Mouse (Mus musculus): ENCODE measurements around the gene Rnf20. TPM values are rescaled to one million over a fixed set of nuclear protein-coding genes. Genes with fewer than 3 reads are reported as not detected.
"Not testable (repeated sequence)": the region's sequence is repeated elsewhere in the genome, so short reads cannot be mapped to it uniquely, and the experiment has no call there.

Rnf20 gene
- polyA plus RNA-seq, 1 experiment from 2014 or later: 57.2 TPM

DNA sequence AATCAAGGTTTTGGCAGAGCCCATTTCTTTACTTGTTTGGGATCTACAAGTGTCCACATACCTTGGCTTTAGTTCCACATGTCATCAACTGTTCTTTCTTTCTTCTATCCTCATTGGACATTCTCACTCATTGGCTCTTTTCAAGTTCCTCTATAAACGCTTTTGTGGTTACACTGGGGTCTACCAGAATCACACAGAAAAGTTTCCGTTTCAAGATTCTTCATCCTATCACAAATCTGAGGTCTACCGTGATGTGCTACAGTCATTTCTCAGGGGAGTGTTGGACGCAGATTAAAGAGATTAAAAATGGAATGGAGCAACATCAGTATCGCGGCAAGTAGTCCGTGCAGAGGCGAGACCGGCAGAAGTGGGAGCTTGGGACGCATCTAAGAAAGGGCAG lies 14.9 kb upstream of the Rnf20 start:
- WGBS: 95% methylated on average over 10 of the region's 10 CpGs
- no peak overlapping the region for H3K9ac ChIP-seq (replicated peaks)
- no peak overlapping the region for H3K27ac ChIP-seq (replicated peaks)
- H3K4me1 ChIP-seq: no peaks in the 10 kb centered on the region
- no peaks in the 10 kb centered on the region for H3K27me3 ChIP-seq
- no peaks in the 10 kb centered on the region for H3K9me3 ChIP-seq
- ATAC-seq (replicated peaks): no peak
- H3K4me2 ChIP-seq (replicated peaks): no peak overlapping the region
- no peak overlapping the region for H3K4me3 ChIP-seq
- no peaks in the 10 kb centered on the region for H3K36me3 ChIP-seq

DNA sequence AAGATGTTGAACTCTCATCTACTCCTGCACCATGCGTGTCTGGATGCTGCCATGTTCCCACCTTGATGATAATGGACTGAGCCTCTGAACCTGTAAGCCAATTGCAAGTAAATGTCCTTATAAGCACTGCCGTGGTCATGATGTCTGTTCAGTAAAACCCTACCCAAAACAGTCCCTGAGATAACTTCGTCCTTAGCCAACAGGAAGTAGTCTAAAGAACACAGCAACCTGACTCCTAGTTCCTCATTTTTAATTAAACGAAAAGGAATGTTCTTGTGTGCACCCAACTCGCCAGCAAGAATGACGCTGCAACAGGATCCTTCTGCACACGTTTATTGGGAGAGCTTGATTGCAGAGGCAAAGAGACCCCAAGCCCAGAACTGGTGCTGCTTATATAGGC lies 11.9 kb upstream of the Rnf20 start:
- WGBS: 96% methylated on average over 7 of the region's 7 CpGs
- H3K27ac ChIP-seq (replicated peaks); H3K9ac ChIP-seq (replicated peaks); H3K4me2 ChIP-seq (replicated peaks); H3K9me3 ChIP-seq; ATAC-seq (replicated peaks); H3K4me3 ChIP-seq; H3K27me3 ChIP-seq; H3K36me3 ChIP-seq; H3K4me1 ChIP-seq: not testable (repeated sequence)

DNA sequence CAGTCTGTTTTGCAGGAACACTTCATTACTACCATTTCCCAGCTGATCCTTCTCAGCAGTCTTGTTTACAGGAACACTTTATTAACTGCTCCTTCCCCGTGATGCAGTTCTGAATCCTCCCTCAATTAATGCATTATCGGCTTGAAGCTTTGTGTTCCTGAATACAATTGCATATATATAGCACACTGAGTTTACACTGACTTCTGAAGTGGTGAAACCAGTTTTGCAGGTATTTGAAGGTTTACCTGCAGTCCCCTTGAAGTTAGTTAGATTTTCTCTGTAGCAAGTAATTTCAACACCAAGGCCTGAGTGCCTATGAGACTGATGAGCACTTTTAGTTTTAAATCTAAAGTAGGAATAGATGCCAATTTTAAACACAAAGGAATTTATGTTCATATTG lies 9.5 kb upstream of the Rnf20 start:
- WGBS: 82% methylated on average over 2 of the region's 2 CpGs
- H3K4me3 ChIP-seq: no peak overlapping the region
- no peak overlapping the region for H3K27ac ChIP-seq (replicated peaks)
- H3K36me3 ChIP-seq: no peaks in the 10 kb centered on the region
- no peaks in the 10 kb centered on the region for H3K27me3 ChIP-seq
- H3K9me3 ChIP-seq: no peaks in the 10 kb centered on the region
- no peak for ATAC-seq (replicated peaks)
- H3K4me2 ChIP-seq (replicated peaks): no peak overlapping the region
- no peak overlapping the region for H3K9ac ChIP-seq (replicated peaks)
- no peaks in the 10 kb centered on the region for H3K4me1 ChIP-seq

DNA sequence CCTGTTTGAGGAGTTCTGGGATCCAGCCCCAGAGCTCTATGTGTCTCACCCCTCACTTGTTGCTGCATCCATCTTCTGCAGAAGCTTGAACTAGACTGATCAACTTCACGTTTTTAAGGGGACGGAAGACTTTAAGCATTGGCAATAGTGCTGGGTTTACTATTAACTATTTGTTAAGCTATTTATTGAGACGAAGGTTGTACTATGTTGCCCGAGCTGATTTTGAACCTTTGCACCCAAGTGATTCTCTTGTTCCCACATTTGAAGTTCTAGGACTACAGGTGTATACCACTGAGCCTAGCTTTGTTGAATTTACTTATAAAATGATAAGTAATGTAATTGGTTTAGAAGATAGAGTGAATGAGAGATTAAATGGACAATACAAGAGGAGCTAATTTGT lies 7.9 kb upstream of the Rnf20 start:
- no peaks in the 10 kb centered on the region for H3K36me3 ChIP-seq

DNA sequence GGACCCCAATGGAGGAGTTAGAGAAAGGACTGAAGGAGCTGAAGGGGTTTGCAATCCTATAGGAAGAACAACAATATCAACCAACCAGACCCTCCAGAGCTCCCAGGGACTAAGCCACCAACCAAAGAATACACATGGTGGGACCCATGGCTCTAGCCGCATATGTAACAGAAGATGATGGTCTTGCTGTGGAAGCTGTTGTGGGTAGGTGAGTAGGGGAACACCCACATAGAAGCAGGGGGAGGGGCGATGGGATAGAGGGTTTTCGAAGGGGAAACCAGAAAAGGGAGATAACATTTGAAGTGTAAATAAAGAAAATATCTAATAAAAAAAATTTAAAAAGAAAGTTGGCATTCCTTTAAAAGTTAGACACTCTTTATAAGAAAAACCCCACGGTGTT lies 6.8 kb upstream of the Rnf20 start:
- H3K36me3 ChIP-seq; ATAC-seq (replicated peaks); H3K27ac ChIP-seq (replicated peaks); H3K9ac ChIP-seq (replicated peaks); H3K9me3 ChIP-seq; H3K4me3 ChIP-seq; H3K4me1 ChIP-seq; H3K4me2 ChIP-seq (replicated peaks); H3K27me3 ChIP-seq: not testable (repeated sequence)
- 94% methylated on average over 4 of the region's 4 CpGs for WGBS

More for the DNA sequence above, 7.9 kb upstream of the Rnf20 start:
- ATAC-seq (replicated peaks): no peak
- Histone ChIP-seq H3K27ac (replicated peaks) (no peak overlapping the region), H3K27me3 (no peaks in the 10 kb centered on the region), H3K4me2 (replicated peaks) (no peak overlapping the region), H3K9me3 (no peaks in the 10 kb centered on the region), H3K4me3 (no peak overlapping the region), H3K9ac (replicated peaks) (no peak overlapping the region), H3K4me1 (no peaks in the 10 kb centered on the region)
- WGBS: 87% methylated on average over 4 of the region's 4 CpGs

DNA sequence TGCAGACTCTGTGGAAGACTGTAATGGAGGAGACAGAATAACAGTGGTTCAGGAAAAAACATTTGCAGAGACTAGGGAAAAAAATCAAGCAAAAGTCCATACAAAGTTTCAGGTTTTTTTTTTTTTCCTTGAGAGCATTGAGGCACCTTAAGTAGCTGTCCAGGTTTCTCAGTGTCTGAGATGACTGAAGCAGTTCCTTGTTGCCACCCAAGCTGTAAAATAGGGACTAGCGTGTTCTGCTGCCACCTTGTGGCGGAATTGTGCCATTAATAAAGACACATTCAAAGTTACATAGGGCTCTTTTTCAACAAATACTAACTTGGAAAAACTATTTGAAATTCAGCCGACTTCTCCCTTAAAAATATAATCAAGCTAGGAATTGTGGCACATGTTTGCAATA lies 4.8 kb upstream of the Rnf20 start:
- H3K9ac ChIP-seq (replicated peaks): no peak overlapping the region
- no peaks in the 10 kb centered on the region for H3K9me3 ChIP-seq
- H3K27ac ChIP-seq (replicated peaks): no peak overlapping the region
- 2% methylated on average over 3 of the region's 3 CpGs for WGBS
- H3K4me1 ChIP-seq: no peaks in the 10 kb centered on the region; the same call in 1 of the 2 replicates
- no peak overlapping the region for H3K4me2 ChIP-seq (replicated peaks)
- ATAC-seq (replicated peaks): no peak
- H3K4me3 ChIP-seq: no peak overlapping the region
- no peaks in the 10 kb centered on the region for H3K27me3 ChIP-seq
- no peaks in the 10 kb centered on the region for H3K36me3 ChIP-seq

DNA sequence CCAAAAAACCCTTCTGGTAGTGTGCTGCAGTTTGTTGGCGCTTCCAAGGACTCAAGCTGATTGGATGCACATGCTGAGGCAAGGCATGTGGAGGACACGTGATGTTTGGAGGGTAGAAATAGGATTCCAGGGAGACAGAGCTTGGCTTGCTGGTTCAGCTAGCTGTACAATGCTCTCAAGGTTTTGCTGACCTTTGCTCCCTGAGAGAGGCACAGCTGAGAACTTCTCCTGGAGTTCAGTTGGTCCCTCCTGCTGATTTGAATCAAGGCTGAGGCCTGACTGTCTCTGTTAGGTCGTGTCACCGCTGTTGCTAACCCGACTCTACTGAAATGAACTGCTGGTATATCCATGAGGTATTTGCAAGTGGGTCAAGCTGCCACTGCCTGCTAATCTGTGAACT lies 2.9 kb upstream of the Rnf20 start:
- 83% methylated on average over 5 of the region's 5 CpGs for WGBS

DNA sequence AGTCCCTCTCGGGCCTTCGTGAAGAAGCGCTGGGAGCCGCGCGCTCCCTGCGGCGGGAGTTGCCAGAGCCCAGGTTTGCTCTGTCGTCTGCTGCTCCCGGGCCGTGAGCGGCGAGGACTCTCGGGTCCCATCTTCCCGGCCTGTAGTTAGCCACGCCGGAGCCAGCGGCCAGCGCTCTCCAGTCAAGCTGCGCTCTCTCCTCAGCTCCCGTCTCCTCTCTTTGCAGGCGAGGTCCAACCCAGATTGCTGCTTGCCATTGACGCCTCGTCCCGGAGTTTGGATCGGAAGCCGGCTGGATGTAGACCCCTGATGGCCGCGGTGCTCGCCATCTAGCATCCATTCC lies 304 bp downstream of the Rnf20 start:
- H3K4me1 ChIP-seq: peaks cover 19% of the 10 kb centered on the region
- under 1% methylated on average over 30 of the region's 30 CpGs for WGBS
- peak; percentile 79; the same call in 1 of the 2 replicates for ATAC-seq (replicated peaks)

More for the DNA sequence above, 2.9 kb upstream of the Rnf20 start:
- H3K27me3 ChIP-seq: no peaks in the 10 kb centered on the region
- H3K4me1 ChIP-seq: peaks cover 13% of the 10 kb centered on the region
- no peak for ATAC-seq (replicated peaks)
- H3K4me3 ChIP-seq: no peak overlapping the region
- H3K9ac ChIP-seq (replicated peaks): no peak overlapping the region
- H3K27ac ChIP-seq (replicated peaks): no peak overlapping the region
- no peaks in the 10 kb centered on the region for H3K36me3 ChIP-seq
- no peak overlapping the region for H3K4me2 ChIP-seq (replicated peaks)
- H3K9me3 ChIP-seq: no peaks in the 10 kb centered on the region

DNA sequence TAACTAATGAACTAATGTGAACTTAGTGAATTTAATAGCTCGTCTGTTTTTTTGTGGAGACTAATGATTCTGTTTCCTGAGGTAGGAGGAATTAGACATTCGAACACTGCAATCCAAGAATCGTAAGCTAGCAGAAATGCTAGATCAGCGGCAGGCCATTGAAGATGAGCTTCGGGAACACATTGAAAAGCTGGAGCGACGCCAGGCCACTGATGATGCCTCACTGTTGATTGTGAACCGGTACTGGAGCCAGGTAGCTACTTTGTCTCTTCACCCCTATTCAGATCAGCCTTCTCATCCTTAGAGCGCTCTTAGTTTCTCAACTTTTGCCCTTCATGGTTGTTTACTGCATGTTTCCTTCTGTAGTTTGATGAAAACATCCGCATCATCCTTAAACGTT lies 6.0 kb downstream of the Rnf20 start:
- H3K27ac ChIP-seq (replicated peaks): no peak overlapping the region
- no peak for ATAC-seq (replicated peaks)
- peaks cover 70% of the 10 kb centered on the region for H3K36me3 ChIP-seq
- H3K9ac ChIP-seq (replicated peaks): no peak overlapping the region
- H3K27me3 ChIP-seq: no peaks in the 10 kb centered on the region
- no peaks in the 10 kb centered on the region for H3K9me3 ChIP-seq
- no peak overlapping the region for H3K4me3 ChIP-seq
- H3K4me2 ChIP-seq (replicated peaks): no peak overlapping the region
- 90% methylated on average over 11 of the region's 11 CpGs for WGBS
- H3K4me1 ChIP-seq: peaks cover 15% of the 10 kb centered on the region

More for the DNA sequence above, 304 bp downstream of the Rnf20 start:
- H3K4me2 ChIP-seq (replicated peaks): peak overlapping the region; percentile 75
- peaks cover 30% of the 10 kb centered on the region for H3K36me3 ChIP-seq
- peak overlapping the region; percentile 89 for H3K27ac ChIP-seq (replicated peaks)
- H3K27me3 ChIP-seq: no peaks in the 10 kb centered on the region
- H3K4me3 ChIP-seq: peak overlapping the region; percentile 65
- peak overlapping the region; percentile 74 for H3K9ac ChIP-seq (replicated peaks)
- H3K9me3 ChIP-seq: no peaks in the 10 kb centered on the region

DNA sequence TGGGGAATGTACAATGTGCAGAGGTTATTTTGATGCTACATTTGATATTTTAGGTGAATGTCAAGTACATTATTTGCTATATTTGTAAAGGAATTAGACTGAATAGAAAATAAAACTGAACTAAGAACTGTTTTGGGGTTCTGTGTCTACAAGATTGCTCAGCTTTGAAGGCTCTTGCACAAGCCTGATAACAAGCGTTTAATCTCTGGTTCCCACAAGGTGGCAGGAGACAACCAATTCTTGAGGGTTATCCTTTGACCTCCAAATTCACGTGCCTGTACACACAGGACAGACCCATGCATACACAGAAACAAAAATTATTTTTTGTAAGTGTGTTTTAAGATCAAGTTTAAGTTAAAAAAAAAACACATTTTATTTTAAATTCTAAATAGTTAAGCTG lies 8.1 kb downstream of the Rnf20 start:
- H3K9ac ChIP-seq (replicated peaks): no peak overlapping the region
- H3K4me3 ChIP-seq: no peak overlapping the region
- WGBS: 67% methylated on average over 2 of the region's 2 CpGs
- no peaks in the 10 kb centered on the region for H3K27me3 ChIP-seq
- no peak overlapping the region for H3K27ac ChIP-seq (replicated peaks)
- H3K36me3 ChIP-seq: peaks cover 78% of the 10 kb centered on the region
- H3K4me2 ChIP-seq (replicated peaks): no peak overlapping the region
- no peaks in the 10 kb centered on the region for H3K4me1 ChIP-seq
- no peak for ATAC-seq (replicated peaks)
- H3K9me3 ChIP-seq: no peaks in the 10 kb centered on the region

DNA sequence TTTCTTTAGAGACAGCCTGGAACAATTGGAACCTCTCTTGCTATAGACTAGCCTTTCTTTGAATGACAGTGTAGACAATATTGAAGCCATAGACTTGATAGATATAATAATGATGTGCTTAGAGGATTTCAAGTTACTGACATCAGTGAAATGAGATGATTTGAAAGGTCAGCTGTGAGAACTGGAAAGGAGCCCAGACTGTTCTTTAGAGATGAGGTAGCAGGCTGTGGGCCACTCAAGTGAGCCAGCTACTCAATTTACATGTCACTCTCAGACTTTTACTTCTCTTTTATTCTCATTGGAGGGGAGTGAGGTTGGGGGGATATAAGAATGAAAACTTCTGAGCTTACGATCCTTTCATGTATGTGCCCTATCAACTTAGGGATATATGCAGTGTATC lies 27.6 kb downstream of the Rnf20 start:
- H3K4me3 ChIP-seq: no peak overlapping the region
- H3K9ac ChIP-seq (replicated peaks): no peak overlapping the region
- peaks cover 5% of the 10 kb centered on the region; the same call in 1 of the 2 replicates for H3K4me1 ChIP-seq
- no peaks in the 10 kb centered on the region for H3K9me3 ChIP-seq
- H3K27ac ChIP-seq (replicated peaks): no peak overlapping the region
- peaks cover 50% of the 10 kb centered on the region for H3K36me3 ChIP-seq
- WGBS: 64% methylated on average over 1 of the region's 1 CpGs
- no peak; the same call in 1 of the 2 replicates for ATAC-seq (replicated peaks)
- H3K4me2 ChIP-seq (replicated peaks): no peak overlapping the region
- no peaks in the 10 kb centered on the region for H3K27me3 ChIP-seq

DNA sequence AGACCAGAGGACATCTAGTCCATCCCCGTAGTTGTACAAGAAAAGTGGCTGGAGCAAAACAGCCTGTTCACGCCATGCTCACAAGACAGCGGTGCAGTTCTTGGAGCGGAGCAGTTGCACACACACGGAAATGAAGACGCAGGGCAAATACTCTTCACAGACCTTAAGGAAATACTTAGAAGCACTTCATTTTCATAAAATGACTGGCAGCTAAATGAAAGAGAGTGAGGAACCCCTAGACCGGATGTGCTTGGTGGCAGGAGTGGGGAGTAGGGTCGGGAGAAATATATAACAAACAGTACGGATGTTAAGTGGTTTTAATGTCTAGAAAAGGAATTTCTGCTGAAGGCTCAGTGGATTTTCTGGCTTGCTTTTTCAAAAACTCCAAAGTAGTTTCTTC lies 29.9 kb downstream of the Rnf20 start:
- H3K9ac ChIP-seq (replicated peaks): no peak overlapping the region
- H3K4me3 ChIP-seq: no peak overlapping the region
- H3K4me2 ChIP-seq (replicated peaks): no peak overlapping the region
- peaks cover 36% of the 10 kb centered on the region for H3K36me3 ChIP-seq
- no peak for ATAC-seq (replicated peaks)
- 98% methylated on average over 9 of the region's 9 CpGs for WGBS
- peaks cover 5% of the 10 kb centered on the region; the same call in 1 of the 2 replicates for H3K4me1 ChIP-seq
- no peak overlapping the region for H3K27ac ChIP-seq (replicated peaks)
- no peaks in the 10 kb centered on the region for H3K9me3 ChIP-seq
- H3K27me3 ChIP-seq: no peaks in the 10 kb centered on the region

DNA sequence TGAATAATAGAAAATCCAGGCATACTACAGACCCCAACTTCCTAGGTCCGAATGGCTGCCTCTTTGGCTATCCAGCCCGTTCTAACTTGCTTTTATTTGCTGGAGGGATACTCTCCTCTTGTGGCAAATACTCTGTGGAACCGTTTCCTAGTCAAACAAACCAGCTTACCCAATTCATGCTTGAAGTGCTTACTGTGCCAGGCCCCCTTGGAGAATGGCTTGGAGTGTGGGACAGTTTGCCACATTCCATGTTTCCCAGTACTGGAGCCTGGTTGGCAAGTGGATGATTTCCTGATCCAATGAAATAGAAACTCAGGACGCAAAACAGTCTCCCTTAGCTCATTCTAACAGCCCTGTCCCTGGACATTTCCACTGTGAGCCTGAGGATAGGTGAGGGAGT lies 30.4 kb downstream of the Rnf20 start:
- Histone ChIP-seq H3K4me3 (no peak overlapping the region), H3K4me1 (peaks cover 5% of the 10 kb centered on the region; the same call in 1 of the 2 replicates), H3K4me2 (replicated peaks) (no peak overlapping the region), H3K9ac (replicated peaks) (no peak overlapping the region), H3K36me3 (peaks cover 31% of the 10 kb centered on the region), H3K27ac (replicated peaks) (no peak overlapping the region), H3K27me3 (no peaks in the 10 kb centered on the region), H3K9me3 (no peaks in the 10 kb centered on the region)
- WGBS: 90% methylated on average over 4 of the region's 4 CpGs
- ATAC-seq (replicated peaks): no peak
